Mouse (Mus musculus) testis, postnatal 14 days (tissue): ENCODE data around the gene Slc6a20a.

ENCODE experiments used
- DNase-seq: peaks from one replicate; pipeline ENCODE4 v3.0.0; 2021; ENCODE audit warnings: low spot score

Gene Slc6a20a

GRCm38 (mm10) chr9:123638231-123638630 is 40.5 kb downstream of the Slc6a20a start:
- no peak for DNase-seq

- no peak for DNase-seq
Measured at GRCm38 (mm10) chr9:123636771-123637170, 41.9 kb downstream of the Slc6a20a start.

GRCm38 (mm10) chr9:123632993-123633392 is 45.7 kb downstream of the Slc6a20a start:
- no peak for DNase-seq

GRCm38 (mm10) chr9:123632281-123632680 is 46.4 kb downstream of the Slc6a20a start, which contains the start of gene Slc6a20b:
Slc6a20b (minus strand) TSS chr9:123632565.
- no peak for DNase-seq

GRCm38 (mm10) chr9:123631666-123632065 is 47.0 kb downstream of the Slc6a20a start:
- DNase-seq: no peak

- DNase-seq: no peak
Measured at GRCm38 (mm10) chr9:123625821-123626220, 52.9 kb downstream of the Slc6a20a start.

GRCm38 (mm10) chr9:123624741-123625140 is 53.9 kb downstream of the Slc6a20a start:
- no peak for DNase-seq

- DNase-seq: no peak
Measured at GRCm38 (mm10) chr9:123620311-123621098, 58.2 kb downstream of the Slc6a20a start.

GRCm38 (mm10) chr9:123601529-123601928 is 77.2 kb downstream of the Slc6a20a start:
- no peak for DNase-seq

- no peak for DNase-seq
Measured at GRCm38 (mm10) chr9:123597376-123597775, 81.3 kb downstream of the Slc6a20a start.

GRCm38 (mm10) chr9:123596910-123597309 is 81.8 kb downstream of the Slc6a20a start:
- DNase-seq: no peak

- no peak for DNase-seq
Measured at GRCm38 (mm10) chr9:123595194-123595593, 83.5 kb downstream of the Slc6a20a start.

GRCm38 (mm10) chr9:123589240-123589910 is 89.3 kb downstream of the Slc6a20a start:
- DNase-seq: no peak
